Mouse (Mus musculus) gastrocnemius, postnatal 36 days (tissue): ENCODE data around the gene Gm8159. TPM values are rescaled to one million over a fixed set of nuclear protein-coding genes. Genes with fewer than 3 reads are reported as not detected.
"Not testable (repeated sequence)": the region's sequence is repeated elsewhere in the genome, so short reads cannot be mapped to it uniquely, and the experiment has no call there.

Source experiments
- DNase-seq, 2 experiments: peaks; one replicate each; pipeline ENCODE4 v3.0.0; 2022
- intact Hi-C: fragments of 180-260 bp; cut with DNase I; formaldehyde crosslinking; loops from one replicate; pipeline ENCODE4 v1.15.1; 2025
- long read RNA-seq, 2 experiments: library from polyadenylated mRNA; stranded (forward); transcript quantifications; one replicate each; pipeline ENCODE4 v2.0.0; 2021
- total RNA-seq, 2 experiments: library from RNA; stranded (reverse); gene quantifications; 2 replicates each; pipeline ENCODE4 v1.2.3; 2021

Gm8159 gene
- total RNA-seq = not detected
- long read RNA-seq, experiment 1 = 0 reads
- long read RNA-seq, experiment 2 = 0 reads

DNA sequence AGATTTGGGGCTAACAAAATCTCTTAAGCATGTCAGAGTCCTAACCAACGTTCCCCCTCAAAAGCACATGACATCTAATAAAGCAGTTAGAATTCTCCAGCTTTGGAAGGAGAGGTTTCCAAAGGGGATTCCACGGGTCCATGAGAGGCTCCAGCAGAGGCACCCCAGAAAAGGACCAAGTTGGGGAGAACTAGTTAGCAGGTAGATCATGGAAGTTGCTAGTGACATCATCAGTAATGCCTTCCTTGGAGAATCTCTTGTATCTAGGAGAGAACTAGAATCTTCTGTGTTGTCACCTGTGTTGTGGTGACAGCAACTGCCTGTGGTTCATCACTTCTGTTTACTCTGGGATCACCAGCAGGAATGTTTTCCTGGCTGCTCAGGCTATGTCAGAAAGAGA, at the start of gene Gm8159:
Gene Gm8159 (plus strand): TSS at position 301 of the 400 bp plus-strand sequence.
- DNase-seq, intact Hi-C loops: not testable (repeated sequence)

DNA sequence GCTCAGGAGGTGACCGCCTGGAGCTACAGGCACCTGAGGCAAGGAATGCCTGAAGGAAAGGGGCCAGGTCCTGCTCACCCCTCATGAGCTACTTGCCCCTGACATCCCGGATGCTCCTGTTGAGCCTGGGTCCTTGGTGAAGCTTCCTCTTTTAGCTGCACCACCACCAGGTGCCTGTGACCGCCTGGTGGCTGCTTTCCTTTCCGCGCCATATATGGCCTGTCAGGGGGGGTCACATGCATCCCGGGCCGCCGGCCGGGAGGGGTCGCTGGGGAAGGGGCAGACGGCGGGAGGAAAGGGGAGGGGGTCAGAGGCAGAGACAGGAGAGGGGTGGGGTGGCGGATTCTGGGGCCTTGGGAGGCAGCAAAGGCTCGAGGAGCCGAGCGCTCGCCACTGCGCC, 17.2 kb downstream of the Gm8159 start:
- DNase-seq = peak in 1 of 2 experiments; percentile 8
- intact Hi-C loops = not testable (repeated sequence)

- peak in 1 of 2 experiments; percentile 9 for DNase-seq
- intact Hi-C loops = not testable (repeated sequence)
Measured at GRCm38 (mm10) chr14:4650324-4650723, 18.2 kb downstream of the Gm8159 start.

DNA sequence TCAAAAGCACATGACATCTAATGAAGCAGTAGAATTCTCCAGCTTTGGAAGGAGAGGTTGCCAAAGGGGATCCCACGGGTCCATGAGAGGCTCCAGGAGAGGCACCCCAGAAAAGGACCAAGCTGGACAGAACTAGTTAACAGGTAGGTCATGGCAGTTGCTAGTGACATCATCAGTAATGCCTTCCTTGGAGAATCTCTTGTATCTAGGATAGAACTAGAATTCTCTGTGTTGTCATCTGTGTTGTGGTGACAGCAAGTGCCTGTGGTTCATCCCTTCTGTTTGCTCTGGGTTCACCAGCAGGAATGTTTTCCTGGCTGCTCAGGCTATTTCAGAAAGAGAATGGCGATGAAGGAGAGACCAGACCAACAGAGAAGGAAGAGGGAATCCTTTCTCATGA, 31.7 kb downstream of the Gm8159 start, which contains the start of gene Gm3239:
Gene Gm3239 (plus strand): TSS at position 301 of the 400 bp plus-strand sequence.
- intact Hi-C loops = not testable (repeated sequence)

More for the DNA sequence above, 31.7 kb downstream of the Gm8159 start, which contains the start of gene Gm3239:
- not testable (repeated sequence) for DNase-seq

Other genes with a start within 250 kb of the Gm8159 start
- not detected for gene Gm3159, start 234.8 kb upstream of the Gm8159 start, total RNA-seq
- gene Gm3164, start 216.9 kb upstream of the Gm8159 start, total RNA-seq = under 1 TPM in 1 of 2 experiments, not detected in 1; 0.26 TPM
- gene Gm3173, start 201.4 kb upstream of the Gm8159 start, total RNA-seq = not detected
- gene Gm3182, start 150.6 kb upstream of the Gm8159 start, total RNA-seq = not detected
- not detected for gene Gm3047, start 76.9 kb upstream of the Gm8159 start, total RNA-seq
- not detected for gene Gm3239, start 31.8 kb downstream of the Gm8159 start, total RNA-seq
- gene Gm7876, start 76.9 kb downstream of the Gm8159 start, total RNA-seq = not detected
- gene Gm3252, start 94.4 kb downstream of the Gm8159 start, total RNA-seq = not detected
- not detected for gene Gm9602, start 144.0 kb downstream of the Gm8159 start, total RNA-seq
- gene Gm3269, start 205.8 kb downstream of the Gm8159 start, total RNA-seq = not detected
- under 1 TPM in 1 of 2 experiments, not detected in 1; 0.89 TPM for gene Gm3264, start 223.2 kb downstream of the Gm8159 start, total RNA-seq